ENCODE assay signal across 13 mouse cellular contexts in the genomic region with DNA sequence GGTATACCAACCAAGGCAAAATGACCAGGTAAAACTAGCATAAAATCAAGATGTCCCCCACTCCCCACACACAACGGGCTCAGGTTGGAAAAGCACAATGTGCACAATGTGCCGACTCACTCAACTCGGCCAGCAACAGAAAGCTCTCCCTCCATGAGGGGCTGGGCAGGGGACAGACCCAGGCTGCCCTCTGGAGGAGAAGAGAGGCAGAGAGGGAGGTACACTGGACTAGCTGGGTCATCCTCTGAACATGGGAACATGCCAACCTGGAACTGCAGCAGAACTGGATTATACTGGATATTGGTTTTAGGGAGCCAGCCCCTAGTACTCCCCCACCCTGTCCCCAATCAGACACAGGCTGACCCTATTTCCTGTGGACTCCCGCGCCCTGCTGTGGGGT. TPM values are rescaled to one million over a fixed set of nuclear protein-coding genes. Genes with fewer than 3 reads are reported as not detected.
DNase-seq lines count a peak whose midpoint lies in the region; ATAC-seq and TF ChIP-seq lines count a peak whose summit lies in the region.
"Had no signal": no experiment of that assay in that cellular context is flagged by ENCODE, and none has a peak within 500 bp of the region (broad histone marks: within the 10 kb centered on the region; RNA-seq: fewer than 3 reads in every experiment).

No protein-coding gene starts in this region.

- no peaks in the 10 kb centered on the region for H3K9me3 ChIP-seq in kidney, postnatal 0 days (replicated peaks; ENCODE audit: low read length)
- no peaks in the 10 kb centered on the region for H3K9me3 ChIP-seq in forebrain, postnatal 0 days (ENCODE audit: low read length)
- no peaks in the 10 kb centered on the region for H3K9me3 ChIP-seq in midbrain, embryonic 15.5 days
- H3K9me3 ChIP-seq: embryonic facial prominence, embryonic 13.5 days had no signal

- no peak overlapping the region for H3K27ac ChIP-seq in kidney, postnatal 0 days
- H3K27ac ChIP-seq in embryonic fibroblast, embryonic 13.5 days (ENCODE audit: insufficient read depth, low read length), result no peak overlapping the region
- H3K27ac ChIP-seq in forebrain, postnatal 0 days (ENCODE audit: low read depth, low read length), result no peak overlapping the region
- H3K27ac ChIP-seq in midbrain, embryonic 15.5 days, result peak overlapping the region; percentile 36; the same call in 1 of the 2 replicates
- H3K27ac ChIP-seq: embryonic facial prominence, embryonic 13.5 days had no signal

- H3K4me2 ChIP-seq in kidney, postnatal 0 days (ENCODE audit: low read length), result no peak overlapping the region
- H3K4me2 ChIP-seq in forebrain, postnatal 0 days (ENCODE audit: low read depth), result no peak overlapping the region
- H3K4me2 ChIP-seq in midbrain, embryonic 15.5 days, result no peak overlapping the region
- H3K4me2 ChIP-seq: embryonic facial prominence, embryonic 13.5 days had no signal

- TF ChIP-seq CTCF in kidney, postnatal 0 days (IDR thresholded peaks at IDR 0.05; ENCODE audit: low read depth), result peak; percentile 47; the same call in 1 of the 2 replicates
- peak; percentile 14; the same call in 1 of the 2 replicates for TF ChIP-seq CTCF in embryonic fibroblast, embryonic 13.5 days (IDR thresholded peaks at IDR 0.05; ENCODE audit: borderline replicate concordance, insufficient read depth, low read length)
- TF ChIP-seq CTCF in forebrain, postnatal 0 days (IDR thresholded peaks at IDR 0.05; ENCODE audit: low read depth), result peak; percentile 52

- 56% methylated on average over 5 of the region's 5 CpGs for WGBS in kidney, postnatal 0 days
- WGBS in forebrain, postnatal 0 days, result 53% methylated on average over 5 of the region's 5 CpGs
- 58% methylated on average over 5 of the region's 5 CpGs for WGBS in midbrain, embryonic 15.5 days

- TF ChIP-seq POLR2A in embryonic fibroblast, embryonic 13.5 days (IDR thresholded peaks at IDR 0.05; ENCODE audit: low read depth, low read length), result no peak

- no peak for DNase-seq in kidney, postnatal 0 days (ENCODE audit: low spot score)
- no peak for DNase-seq in kidney, adult 18-20 months
- no peak for DNase-seq in forebrain, postnatal 0 days
- DNase-seq in left cerebral cortex, adult 18-20 months (ENCODE audit: low spot score in 2 of 2), result no peak
- DNase-seq in cerebellum, adult 8-10 months, result no peak
- DNase-seq: kidney, adult 11 months; spleen, adult 18-20 months had no signal

- no peaks in the 10 kb centered on the region for H3K4me1 ChIP-seq in kidney, postnatal 0 days (replicated peaks; ENCODE audit: insufficient read depth, low read length)
- H3K4me1 ChIP-seq in embryonic fibroblast, embryonic 13.5 days (ENCODE audit: control insufficient read depth, insufficient read depth, low read length), result no peaks in the 10 kb centered on the region
- H3K4me1 ChIP-seq in forebrain, postnatal 0 days (ENCODE audit: insufficient read depth), result no peaks in the 10 kb centered on the region
- H3K4me1 ChIP-seq in midbrain, embryonic 15.5 days, result 0 out of 2 replicates have a peak, but pooled peaks cover 5% of the 10 kb centered on the region
- H3K4me1 ChIP-seq: embryonic facial prominence, embryonic 13.5 days had no signal

- H3K4me3 ChIP-seq in kidney, postnatal 0 days (replicated peaks; ENCODE audit: low read depth, low read length), result no peak overlapping the region
- H3K4me3 ChIP-seq in embryonic fibroblast, embryonic 13.5 days (ENCODE audit: insufficient read depth, low read length), result no peak overlapping the region
- no peak overlapping the region for H3K4me3 ChIP-seq in forebrain, postnatal 0 days (ENCODE audit: low read depth, low read length)
- H3K4me3 ChIP-seq in midbrain, embryonic 15.5 days, result no peak overlapping the region
- H3K4me3 ChIP-seq: embryonic facial prominence, embryonic 13.5 days had no signal

- no peak overlapping the region for H3K9ac ChIP-seq in kidney, postnatal 0 days (ENCODE audit: low read depth, low read length)
- no peak overlapping the region for H3K9ac ChIP-seq in forebrain, postnatal 0 days
- no peak overlapping the region for H3K9ac ChIP-seq in midbrain, embryonic 15.5 days
- H3K9ac ChIP-seq: embryonic facial prominence, embryonic 13.5 days had no signal

- H3K27me3 ChIP-seq in kidney, postnatal 0 days (ENCODE audit: insufficient read depth, low read length), result no peaks in the 10 kb centered on the region
- H3K27me3 ChIP-seq in forebrain, postnatal 0 days (ENCODE audit: insufficient read depth, low read length), result no peaks in the 10 kb centered on the region
- H3K27me3 ChIP-seq in midbrain, embryonic 15.5 days (replicated peaks), result no peaks in the 10 kb centered on the region
- H3K27me3 ChIP-seq: embryonic facial prominence, embryonic 13.5 days; Patski had no signal

- H3K36me3 ChIP-seq in kidney, postnatal 0 days (ENCODE audit: insufficient read depth, low read length), result peaks cover 19% of the 10 kb centered on the region; the same call in 1 of the 2 replicates
- peaks cover 27% of the 10 kb centered on the region for H3K36me3 ChIP-seq in forebrain, postnatal 0 days (ENCODE audit: insufficient read depth)
- H3K36me3 ChIP-seq in midbrain, embryonic 15.5 days (replicated peaks), result no peaks in the 10 kb centered on the region

- ATAC-seq in kidney, postnatal 0 days (replicated peaks; ENCODE audit: low FRiP score, low read depth), result 0 out of 2 replicates have a peak, but pooled peaks have one; percentile 36
- peak; percentile 78; the same call in 1 of the 2 replicates for ATAC-seq in forebrain, postnatal 0 days
- peak; percentile 58; the same call in 1 of the 2 replicates for ATAC-seq in midbrain, embryonic 15.5 days (replicated peaks)
- ATAC-seq: Patski had no signal

RNA-seq across cellular contexts. Expression of gene Cmtm3, which starts 14.0 kb away (rescaled TPM):
- 125 and 132 TPM in 2 replicates for polyA plus RNA-seq in kidney, postnatal 0 days (2015; fragmentation: Nextera tagmentation; extraction: Ambion mirVana)
- polyA plus RNA-seq in embryonic fibroblast, embryonic 13.5 days (2011; ENCODE audit: insufficient read length, low read depth, missing spikeins), result 133 and 134 TPM in 2 replicates
- 18.4 and 22.0 TPM in 2 replicates for total RNA-seq in forebrain, postnatal 0 days (2014; rRNA removed)
- 33.0 and 34.4 TPM in 2 replicates for polyA plus RNA-seq in forebrain, postnatal 0 days (2015; fragmentation: Nextera tagmentation; extraction: Ambion mirVana)
- polyA plus RNA-seq in midbrain, embryonic 15.5 days (2015; fragmentation: Nextera tagmentation; extraction: Ambion mirVana), result 33.2 and 37.2 TPM in 2 replicates
- total RNA-seq in left cerebral cortex, adult 18-20 months (2021), result 10 to 100 TPM in 1 of 2 experiments, 1 to 10 TPM in 1; 8.9 to 11.6 TPM

RNA-seq across cellular contexts. Expression of gene Cmtm2b, which starts 31.2 kb away (rescaled TPM):
- polyA plus RNA-seq in kidney, postnatal 0 days (2015; fragmentation: Nextera tagmentation; extraction: Ambion mirVana), result not detected in 2 replicates
- not detected in 2 replicates for polyA plus RNA-seq in embryonic fibroblast, embryonic 13.5 days (2011; ENCODE audit: insufficient read length, low read depth, missing spikeins)
- 0.38 TPM in 1 of 2 replicates, not detected in the other for total RNA-seq in forebrain, postnatal 0 days (2014; rRNA removed)
- not detected in 2 replicates for polyA plus RNA-seq in forebrain, postnatal 0 days (2015; fragmentation: Nextera tagmentation; extraction: Ambion mirVana)
- not detected in 2 replicates for polyA plus RNA-seq in midbrain, embryonic 15.5 days (2015; fragmentation: Nextera tagmentation; extraction: Ambion mirVana)
- total RNA-seq in left cerebral cortex, adult 18-20 months (2021), result not detected
- polyA plus RNA-seq: embryonic facial prominence, embryonic 13.5 days; limb, embryonic 14.5 days; Patski had no signal

RNA-seq across cellular contexts. Expression of gene Gm11020, which starts 31.8 kb away (rescaled TPM):
- polyA plus RNA-seq in kidney, postnatal 0 days (2015; fragmentation: Nextera tagmentation; extraction: Ambion mirVana), result not detected in 2 replicates
- not detected in 2 replicates for polyA plus RNA-seq in embryonic fibroblast, embryonic 13.5 days (2011; ENCODE audit: insufficient read length, low read depth, missing spikeins)
- total RNA-seq in forebrain, postnatal 0 days (2014; rRNA removed), result not detected in 2 replicates
- polyA plus RNA-seq in forebrain, postnatal 0 days (2015; fragmentation: Nextera tagmentation; extraction: Ambion mirVana), result not detected in 2 replicates
- not detected in 2 replicates for polyA plus RNA-seq in midbrain, embryonic 15.5 days (2015; fragmentation: Nextera tagmentation; extraction: Ambion mirVana)
- total RNA-seq in left cerebral cortex, adult 18-20 months (2021), result not detected
- polyA plus RNA-seq: embryonic facial prominence, embryonic 13.5 days; gonadal fat pad, adult 2 months; limb, embryonic 14.5 days; Patski had no signal

RNA-seq across cellular contexts. Expression of gene Cmtm4, which starts 42.4 kb away (rescaled TPM):
- polyA plus RNA-seq in kidney, postnatal 0 days (2015; fragmentation: Nextera tagmentation; extraction: Ambion mirVana), result 4.5 and 4.7 TPM in 2 replicates
- 28.2 and 29.1 TPM in 2 replicates for polyA plus RNA-seq in embryonic fibroblast, embryonic 13.5 days (2011; ENCODE audit: insufficient read length, low read depth, missing spikeins)
- 32.9 and 35.1 TPM in 2 replicates for total RNA-seq in forebrain, postnatal 0 days (2014; rRNA removed)
- 2.0 and 2.3 TPM in 2 replicates for polyA plus RNA-seq in forebrain, postnatal 0 days (2015; fragmentation: Nextera tagmentation; extraction: Ambion mirVana)
- polyA plus RNA-seq in midbrain, embryonic 15.5 days (2015; fragmentation: Nextera tagmentation; extraction: Ambion mirVana), result 2.4 and 2.6 TPM in 2 replicates
- 10 to 100 TPM; 88.2 to 98.5 TPM for total RNA-seq in left cerebral cortex, adult 18-20 months (2021)

RNA-seq across cellular contexts. Expression of gene Cmtm1, which starts 43.2 kb away (rescaled TPM):
- polyA plus RNA-seq in kidney, postnatal 0 days (2015; fragmentation: Nextera tagmentation; extraction: Ambion mirVana), result not detected in 2 replicates
- polyA plus RNA-seq in embryonic fibroblast, embryonic 13.5 days (2011; ENCODE audit: insufficient read length, low read depth, missing spikeins), result not detected in 2 replicates
- 0.62 TPM in 1 of 2 replicates, not detected in the other for total RNA-seq in forebrain, postnatal 0 days (2014; rRNA removed)
- polyA plus RNA-seq in forebrain, postnatal 0 days (2015; fragmentation: Nextera tagmentation; extraction: Ambion mirVana), result not detected in 2 replicates
- polyA plus RNA-seq in midbrain, embryonic 15.5 days (2015; fragmentation: Nextera tagmentation; extraction: Ambion mirVana), result not detected in 2 replicates
- not detected for total RNA-seq in left cerebral cortex, adult 18-20 months (2021)
- polyA plus RNA-seq: embryonic facial prominence, embryonic 13.5 days; gonadal fat pad, adult 2 months; limb, embryonic 14.5 days had no signal
